Mouse (Mus musculus): ENCODE measurements around the gene Pde4c.
A peak's percentile ranks its signal among the peaks of the same experiment; 100 is the strongest.

Gene Pde4c

DNA sequence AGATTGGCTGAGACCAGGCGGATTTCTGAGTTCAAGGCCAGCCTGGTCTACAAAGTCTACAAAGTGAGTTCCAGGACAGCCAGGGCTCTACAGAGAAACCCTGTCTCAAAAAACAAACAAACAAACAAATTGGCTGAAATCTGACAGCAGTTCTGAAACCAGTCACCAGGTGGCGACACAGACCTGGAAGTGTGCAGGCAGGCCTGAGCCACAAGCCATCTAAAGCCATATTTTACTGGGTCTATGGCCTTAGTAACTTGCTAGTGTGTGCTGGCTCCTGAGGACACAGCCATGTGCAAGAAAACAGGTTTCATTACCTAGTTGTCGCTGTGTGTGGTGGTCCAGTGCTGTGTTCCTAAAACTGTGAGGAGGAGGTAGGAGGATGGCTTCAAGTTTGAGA is 2.8 kb upstream of the Pde4c start:
- peak; percentile 48 for DNase-seq (ENCODE audit: inconsistent ontology term)

DNA sequence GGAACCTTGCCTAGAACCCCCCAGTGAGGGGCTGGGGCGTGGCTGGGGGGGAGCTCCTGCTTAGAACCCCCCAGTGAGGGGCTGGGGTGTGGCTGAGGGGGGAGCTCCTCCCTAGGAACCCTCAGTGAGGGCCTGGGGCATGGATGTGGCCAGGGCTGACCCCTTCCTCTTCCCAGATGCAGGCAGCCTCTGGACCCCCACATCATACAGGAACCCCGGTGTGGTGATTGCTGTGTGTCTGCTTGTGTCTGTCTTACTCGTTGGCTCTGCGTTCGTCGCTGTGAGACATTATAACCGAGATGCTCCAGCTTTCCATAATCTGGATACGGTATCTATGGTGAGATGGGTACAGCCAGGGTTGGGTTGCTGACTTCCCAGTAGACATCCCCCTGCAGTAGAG is 1.9 kb upstream of the Pde4c start:
- no peak for DNase-seq (ENCODE audit: inconsistent ontology term)

- DNase-seq (ENCODE audit: inconsistent ontology term) = no peak
Observed at GRCm38 (mm10) chr8:70724216-70724615, 696 bp downstream of the Pde4c start.

GRCm38 (mm10) chr8:70725792-70726447 is 2.4 kb downstream of the Pde4c start:
- peak; percentile 37 for DNase-seq (ENCODE audit: inconsistent ontology term)

GRCm38 (mm10) chr8:70726721-70727120 is 3.2 kb downstream of the Pde4c start:
- no peak for DNase-seq (ENCODE audit: inconsistent ontology term)

DNA sequence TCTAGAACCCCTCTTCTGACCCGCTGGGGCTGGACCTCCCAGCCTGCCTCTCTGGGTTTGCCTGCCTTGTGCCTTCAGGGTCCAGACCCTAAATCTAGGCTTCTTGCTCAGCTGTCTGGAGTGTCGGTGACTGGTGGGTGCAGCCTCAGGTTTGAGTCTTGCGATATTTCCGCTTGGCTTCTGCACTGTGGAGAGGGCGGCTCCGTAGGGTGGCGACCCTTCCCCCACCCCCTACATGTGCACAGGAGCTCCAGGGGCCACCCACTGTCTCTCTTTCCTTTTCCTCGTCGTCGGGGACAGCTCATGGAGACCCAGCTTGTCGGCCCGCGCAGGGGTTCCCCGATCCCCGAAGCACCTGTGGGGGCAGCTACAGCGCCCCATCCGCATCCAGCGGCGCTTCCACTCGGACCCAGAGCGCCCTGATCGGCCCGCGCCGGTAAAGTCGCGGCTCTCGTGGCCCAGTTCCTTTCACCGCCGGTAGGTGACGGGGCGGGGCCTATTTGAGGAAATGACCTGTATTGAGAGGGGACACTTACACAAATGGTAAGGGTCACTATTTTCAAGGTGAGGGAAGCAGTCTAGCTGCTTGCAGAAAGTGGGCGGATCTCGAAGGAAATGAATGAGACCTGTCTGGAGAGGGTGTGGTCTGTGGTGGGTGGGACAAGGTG is 6.4 kb downstream of the Pde4c start:
- no peak for DNase-seq (ENCODE audit: inconsistent ontology term)

GRCm38 (mm10) chr8:70730956-70731355 is 7.4 kb downstream of the Pde4c start:
- DNase-seq (ENCODE audit: inconsistent ontology term) = no peak

- no peak for DNase-seq (ENCODE audit: inconsistent ontology term)
Observed at GRCm38 (mm10) chr8:70737705-70738104, 14.2 kb downstream of the Pde4c start.

DNA sequence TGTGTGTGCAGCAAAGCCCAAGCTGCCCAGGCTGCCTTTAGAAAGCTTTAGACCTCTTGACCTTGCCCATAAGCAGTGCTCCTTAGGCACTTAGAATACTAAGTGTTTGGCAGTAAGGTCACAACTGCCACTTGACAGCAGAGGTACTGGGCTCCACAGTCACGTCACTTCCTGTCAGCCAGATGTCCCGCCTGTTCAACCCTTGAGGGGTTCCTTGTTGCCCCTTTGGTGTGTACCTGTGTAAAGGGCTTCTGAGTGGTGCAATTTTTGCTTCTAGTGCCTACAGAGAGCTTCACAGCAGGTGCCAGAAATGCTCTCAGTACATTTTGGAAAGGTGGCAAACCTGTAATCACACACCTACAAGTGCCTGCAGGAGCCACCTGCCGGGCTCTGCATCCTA is 14.7 kb downstream of the Pde4c start:
- no peak for DNase-seq (ENCODE audit: inconsistent ontology term)

- DNase-seq (ENCODE audit: inconsistent ontology term) = no peak
Observed at GRCm38 (mm10) chr8:70741661-70742060, 18.1 kb downstream of the Pde4c start.

DNA sequence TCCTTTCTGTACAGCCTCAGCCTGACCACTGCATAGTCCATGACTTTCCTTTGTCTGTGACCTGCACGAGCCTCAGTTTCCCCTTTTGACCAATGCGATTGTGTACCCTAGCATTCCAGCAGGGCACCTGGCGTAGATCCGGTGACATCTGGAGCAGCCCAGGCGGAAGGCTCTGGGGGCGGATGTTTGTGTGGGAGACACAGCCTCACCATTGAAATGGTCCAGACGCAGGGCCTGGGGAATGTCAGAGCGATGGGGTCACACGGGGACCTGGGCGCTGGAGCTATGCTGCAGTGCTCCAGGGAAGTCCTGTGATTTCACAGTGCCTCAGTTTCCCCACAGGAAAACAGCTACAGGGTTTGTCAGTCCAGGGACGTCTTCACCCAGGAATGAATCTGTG is 18.7 kb downstream of the Pde4c start:
- DNase-seq (ENCODE audit: inconsistent ontology term) = no peak

DNA sequence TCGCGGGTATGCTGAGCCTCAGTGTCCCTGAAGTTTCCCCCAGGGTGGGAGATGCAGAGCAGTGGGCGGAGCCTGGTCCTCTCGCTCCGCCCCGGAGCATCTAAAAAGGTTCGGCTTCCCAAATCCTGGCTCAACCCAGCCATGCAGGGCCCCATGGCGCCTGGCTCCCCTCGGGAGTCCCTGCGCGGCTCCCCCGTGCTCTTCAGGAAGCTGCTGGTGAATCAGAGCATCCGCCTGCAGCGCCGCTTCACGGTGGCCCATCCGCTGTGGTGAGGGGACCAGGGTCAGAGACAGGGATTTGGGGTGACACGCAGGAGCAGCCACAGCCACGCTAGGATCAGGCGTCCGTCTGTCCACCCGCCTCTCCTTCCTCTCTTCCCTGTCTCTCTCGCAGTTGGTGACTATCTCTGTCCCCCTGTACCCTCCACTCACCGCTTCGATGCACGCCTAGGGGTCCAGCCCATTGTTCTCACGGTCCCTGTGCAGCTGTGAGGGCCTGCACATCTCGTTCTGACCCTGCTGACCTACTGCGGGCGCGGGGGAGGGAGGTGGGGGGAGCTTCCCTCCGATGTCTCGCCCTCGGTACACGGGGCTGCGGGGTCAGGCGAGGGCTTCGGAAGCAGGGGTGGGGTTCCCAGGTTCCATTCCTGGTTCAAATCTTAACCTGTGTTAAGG is 19.6 kb downstream of the Pde4c start:
- no peak for DNase-seq (ENCODE audit: inconsistent ontology term)

GRCm38 (mm10) chr8:70743656-70744590 is 20.4 kb downstream of the Pde4c start:
- peak; percentile 46 for DNase-seq (ENCODE audit: inconsistent ontology term)

GRCm38 (mm10) chr8:70744806-70745205 is 21.3 kb downstream of the Pde4c start:
- no peak for DNase-seq (ENCODE audit: inconsistent ontology term)

DNA sequence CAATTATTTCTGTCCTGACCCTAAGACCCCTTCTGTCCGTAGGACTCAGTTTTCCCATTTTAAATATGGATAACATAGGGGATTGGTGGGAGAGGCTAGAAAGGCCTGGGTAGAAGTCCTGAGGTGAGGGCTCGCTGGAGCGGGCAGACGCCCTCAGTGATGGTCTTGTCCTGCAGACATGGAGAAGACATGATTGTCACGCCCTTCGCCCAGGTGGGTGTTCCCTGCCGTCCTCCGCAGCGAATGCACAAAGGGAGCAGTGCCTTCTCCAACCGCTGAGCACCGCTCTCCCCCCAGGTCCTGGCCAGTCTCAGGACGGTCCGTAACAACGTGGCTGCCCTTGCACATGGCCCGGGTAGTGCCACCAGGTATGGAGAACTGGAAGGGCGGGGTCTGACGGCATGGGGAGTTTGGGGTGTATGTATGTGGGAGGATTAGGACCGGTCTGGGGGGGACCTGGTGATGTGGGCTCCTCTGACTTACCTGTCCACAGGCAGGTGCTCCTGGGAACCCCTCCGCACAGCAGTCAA is 22.2 kb downstream of the Pde4c start:
- DNase-seq (ENCODE audit: inconsistent ontology term) = no peak

- DNase-seq (ENCODE audit: inconsistent ontology term) = no peak
Observed at GRCm38 (mm10) chr8:70746676-70747075, 23.2 kb downstream of the Pde4c start.

GRCm38 (mm10) chr8:70747211-70747890 is 23.8 kb downstream of the Pde4c start:
- no peak for DNase-seq (ENCODE audit: inconsistent ontology term)

DNA sequence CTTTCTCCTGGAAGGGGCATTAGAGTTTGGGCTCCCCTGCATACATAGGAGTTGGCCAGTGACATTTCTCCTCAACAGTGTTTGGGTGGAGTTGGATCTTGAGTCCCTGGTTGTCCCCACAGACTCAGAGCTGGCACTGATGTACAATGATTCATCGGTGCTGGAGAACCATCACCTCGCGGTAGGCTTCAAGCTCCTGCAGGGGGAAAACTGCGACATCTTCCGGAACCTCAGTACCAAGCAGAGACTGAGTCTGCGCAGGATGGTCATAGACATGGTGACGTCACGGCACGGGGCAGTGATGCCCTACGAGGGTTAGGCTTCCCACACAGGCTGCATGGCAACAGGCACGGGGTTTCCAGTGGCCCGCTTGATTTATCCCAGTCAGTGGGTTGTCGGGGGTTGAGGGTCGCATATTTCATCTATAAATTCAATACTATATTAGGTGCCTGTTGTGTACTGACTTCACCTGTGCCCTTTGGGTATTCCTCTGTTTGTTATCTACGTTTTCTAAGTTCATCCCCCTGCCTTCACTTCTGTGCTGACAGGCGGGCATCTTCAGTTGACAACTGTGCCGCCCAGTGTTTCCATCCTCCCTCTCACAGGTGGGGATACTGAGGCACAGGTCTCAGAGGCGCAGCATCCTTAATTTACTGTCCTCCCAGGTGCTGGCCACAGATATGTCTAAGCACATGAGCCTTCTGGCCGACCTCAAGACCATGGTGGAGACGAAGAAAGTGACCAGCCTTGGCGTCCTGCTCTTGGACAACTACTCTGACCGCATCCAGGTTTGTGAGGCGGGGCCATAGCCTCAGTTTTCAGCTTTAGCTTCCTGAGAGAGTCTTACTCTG is 25.0 kb downstream of the Pde4c start:
- no peak for DNase-seq (ENCODE audit: inconsistent ontology term)

DNA sequence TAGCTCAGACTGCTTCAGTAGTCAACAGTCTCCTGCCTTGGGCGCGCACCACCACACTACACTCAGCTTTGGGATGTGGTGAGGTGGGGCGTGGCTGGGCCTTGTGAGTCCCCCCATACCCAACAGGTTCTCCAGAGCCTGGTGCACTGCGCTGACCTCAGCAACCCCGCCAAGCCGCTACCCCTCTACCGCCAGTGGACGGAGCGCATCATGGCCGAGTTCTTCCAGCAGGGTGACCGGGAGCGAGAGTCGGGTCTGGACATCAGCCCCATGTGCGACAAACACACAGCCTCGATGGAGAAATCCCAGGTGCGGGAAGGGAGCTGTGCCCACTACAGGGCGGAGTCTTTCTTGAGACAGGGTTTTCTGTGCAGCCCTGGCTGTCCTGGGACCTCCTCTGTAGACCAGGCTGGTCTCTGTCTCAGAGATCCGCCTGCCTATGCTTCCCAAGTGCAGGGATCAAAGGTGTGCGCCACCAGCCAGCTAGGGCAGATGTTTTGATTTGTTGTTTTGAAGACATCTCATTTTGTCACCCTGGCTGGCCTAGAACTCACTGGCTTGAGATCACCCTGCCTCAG is 25.7 kb downstream of the Pde4c start:
- DNase-seq (ENCODE audit: inconsistent ontology term) = no peak

Measured in Muller cell, postnatal 12 days (primary cell).